Mouse (Mus musculus) layer of hippocampus, adult 2 months (tissue): ENCODE data around the gene March11. TPM values are rescaled to one million over a fixed set of nuclear protein-coding genes. Genes with fewer than 3 reads are reported as not detected.

Experiments used
- DNase-seq, 2 experiments: peaks; one replicate each; pipeline ENCODE4 v3.0.0; 2022; ENCODE audit warnings: low spot score in 2 of 2
- H3K27ac ChIP-seq: fragments of 200-600 bp; 2 replicates; pipeline ENCODE4 v1.8.1; 2022
- H3K4me3 ChIP-seq: fragments of 200-600 bp; 2 replicates; pipeline ENCODE4 v1.8.1; 2022; ENCODE audit warnings: mild to moderate bottlenecking
- CTCF ChIP-seq: fragments of 200-600 bp; conservative IDR thresholded peaks from 2 replicates; pipeline ENCODE4 v1.8.1; 2022; ENCODE audit warnings: antibody characterized with exemption, mild to moderate bottlenecking, moderate library complexity
- total RNA-seq, 2 experiments: library from RNA; stranded (reverse); gene quantifications; 2 replicates each; pipeline ENCODE4 v1.2.3; 2021

March11 gene
- total RNA-seq, 2 experiments from 2014 or later: 6.7 to 7.9 TPM

DNA sequence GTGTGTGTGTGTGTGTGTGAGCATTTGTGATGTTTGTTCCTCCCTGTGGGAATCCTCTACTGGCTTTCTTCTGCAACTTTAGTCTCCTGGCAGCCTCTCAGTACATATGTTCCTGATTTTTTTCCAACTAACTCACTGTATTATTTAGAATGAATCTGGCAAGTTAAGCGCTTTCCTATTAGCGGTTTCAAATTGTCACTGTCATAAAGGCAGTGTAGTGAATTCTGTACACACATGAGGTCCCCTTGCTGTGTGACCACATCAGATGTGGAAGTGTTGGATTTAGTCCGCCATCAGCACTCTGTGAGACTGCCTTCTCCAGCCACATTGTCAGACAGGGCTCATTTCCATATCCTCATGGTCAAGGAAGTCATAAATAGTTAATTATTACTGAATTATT is 26.9 kb downstream of the March11 start:
- TF ChIP-seq CTCF: no peak
- Histone ChIP-seq H3K27ac (no peak overlapping the region), H3K4me3 (no peak overlapping the region)
- no peak for DNase-seq

DNA sequence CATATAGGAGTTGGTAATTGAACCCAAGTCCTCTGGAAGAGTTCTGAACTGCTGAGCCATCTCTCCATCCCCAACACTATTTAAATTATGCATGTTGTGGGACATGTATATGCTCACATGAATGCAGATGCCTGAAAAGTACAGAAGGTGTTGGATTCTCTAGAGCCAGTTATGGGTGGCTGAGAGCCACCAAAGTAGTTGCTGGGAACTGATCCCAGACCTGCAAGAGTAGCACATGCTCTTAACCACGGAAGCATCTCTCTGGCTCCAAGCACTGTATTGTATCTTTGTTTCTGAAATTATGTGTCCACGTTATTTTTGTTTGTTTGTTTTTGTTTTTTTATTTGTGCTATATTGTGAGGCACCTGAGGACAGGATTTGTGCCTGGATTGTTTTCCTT is 28.9 kb downstream of the March11 start:
- no peak overlapping the region for H3K4me3 ChIP-seq
- no peak for DNase-seq
- TF ChIP-seq CTCF: no peak
- H3K27ac ChIP-seq: no peak overlapping the region

DNA sequence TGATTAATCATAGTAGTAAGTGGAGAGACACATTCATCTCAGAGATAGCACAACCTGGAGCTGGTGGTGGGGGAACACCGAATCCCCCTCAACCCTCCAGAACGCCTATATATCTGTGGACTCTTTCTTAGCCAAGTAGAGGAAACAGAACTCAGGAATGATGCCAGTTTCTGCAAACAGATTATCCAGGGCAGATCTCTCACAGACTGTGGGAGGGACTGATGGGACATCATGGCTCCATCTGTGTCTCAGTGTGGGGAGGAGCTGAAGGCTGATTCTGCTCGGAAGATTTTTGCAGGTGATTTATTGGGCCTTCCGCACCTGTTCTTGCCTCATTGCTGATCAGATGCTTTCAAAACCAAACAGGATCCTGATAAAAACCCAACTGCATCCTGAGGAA is 29.5 kb downstream of the March11 start:
- Histone ChIP-seq H3K27ac (peak overlapping the region; percentile 32; the same call in 1 of the 2 replicates), H3K4me3 (no peak overlapping the region)
- TF ChIP-seq CTCF: no peak
- DNase-seq: peak in 1 of 2 experiments; percentile 57

DNA sequence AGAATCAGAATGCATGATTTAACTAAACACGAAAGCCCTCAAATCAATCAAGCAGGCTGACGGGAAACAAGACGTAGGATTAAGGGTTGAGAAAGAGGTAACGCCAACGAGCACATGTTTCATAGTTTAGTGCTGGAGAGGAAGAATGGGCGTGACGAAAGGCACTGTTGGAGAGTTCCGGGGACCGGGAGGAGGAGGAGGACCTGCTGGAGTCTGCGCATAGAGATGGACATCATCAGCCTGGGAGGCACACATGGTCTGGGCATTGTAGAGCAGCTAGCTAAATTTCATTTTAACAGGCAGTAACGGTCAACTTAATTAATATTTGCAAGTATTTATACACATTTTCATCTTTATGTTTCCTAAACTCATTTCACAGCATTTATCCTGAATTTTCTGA is 31.6 kb downstream of the March11 start:
- H3K27ac ChIP-seq: no peak overlapping the region
- no peak for TF ChIP-seq CTCF
- DNase-seq: no peak
- H3K4me3 ChIP-seq: no peak overlapping the region

DNA sequence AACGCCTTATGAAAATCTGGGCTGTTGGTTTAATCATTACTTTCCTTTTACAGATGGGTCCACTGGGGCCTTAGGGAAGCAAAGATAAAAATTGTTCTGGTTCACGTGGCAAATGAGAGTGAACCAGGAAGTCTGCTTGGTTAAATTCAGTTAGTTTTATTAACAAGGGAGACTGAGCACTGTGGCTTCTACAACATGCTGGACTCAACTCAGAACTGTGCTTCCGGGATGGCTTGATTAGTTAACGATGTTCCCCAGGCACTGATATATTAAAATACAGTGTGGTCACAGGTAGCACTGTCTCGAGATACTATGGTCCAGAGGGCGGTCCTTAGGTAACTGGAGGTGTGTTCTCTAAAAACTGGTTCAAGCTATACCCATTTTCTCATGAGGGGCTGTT is 32.1 kb downstream of the March11 start:
- Histone ChIP-seq H3K4me3 (no peak overlapping the region), H3K27ac (no peak overlapping the region)
- no peak for TF ChIP-seq CTCF
- no peak for DNase-seq

DNA sequence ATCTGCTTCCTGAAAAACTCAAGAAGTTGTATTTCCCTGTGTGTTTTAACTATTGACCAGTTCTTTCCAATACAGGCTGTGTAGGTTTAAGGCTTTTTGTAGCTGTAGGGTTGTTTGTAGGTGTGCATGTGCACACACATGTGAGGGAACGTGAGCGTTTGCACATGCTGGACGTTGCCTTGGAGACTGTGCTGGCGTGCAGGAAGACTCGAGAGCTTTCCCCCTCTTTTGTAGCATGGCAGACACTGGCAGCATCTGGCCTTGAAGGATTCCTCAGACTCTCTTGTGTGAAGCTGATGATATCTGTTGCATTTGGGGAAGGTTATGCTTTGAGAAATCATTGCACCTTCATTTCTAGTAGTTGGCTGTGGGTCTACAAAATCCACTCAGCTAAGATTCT is 35.5 kb downstream of the March11 start:
- TF ChIP-seq CTCF: no peak
- DNase-seq: no peak
- H3K4me3 ChIP-seq: no peak overlapping the region
- no peak overlapping the region for H3K27ac ChIP-seq

DNA sequence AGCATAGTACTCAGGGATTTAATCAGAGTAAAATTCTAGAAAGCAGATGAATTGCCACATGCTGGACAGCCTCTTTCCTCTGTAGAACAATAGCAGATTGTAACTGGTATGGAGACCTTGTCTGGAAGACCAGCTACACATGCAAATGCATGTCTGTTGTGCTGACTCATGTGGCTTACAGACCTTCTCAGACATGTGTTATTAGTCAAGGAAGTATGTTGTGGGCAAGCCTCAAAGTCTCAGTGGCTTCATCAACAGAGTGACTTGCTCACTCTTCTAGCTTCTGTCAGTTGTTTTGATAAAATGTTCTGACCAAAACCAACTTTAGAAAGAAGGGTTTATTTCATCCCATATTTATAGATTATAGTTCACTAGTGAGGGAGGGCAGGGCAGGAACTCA is 44.8 kb downstream of the March11 start:
- DNase-seq: no peak
- TF ChIP-seq CTCF: no peak
- Histone ChIP-seq H3K27ac (no peak overlapping the region), H3K4me3 (no peak overlapping the region)

DNA sequence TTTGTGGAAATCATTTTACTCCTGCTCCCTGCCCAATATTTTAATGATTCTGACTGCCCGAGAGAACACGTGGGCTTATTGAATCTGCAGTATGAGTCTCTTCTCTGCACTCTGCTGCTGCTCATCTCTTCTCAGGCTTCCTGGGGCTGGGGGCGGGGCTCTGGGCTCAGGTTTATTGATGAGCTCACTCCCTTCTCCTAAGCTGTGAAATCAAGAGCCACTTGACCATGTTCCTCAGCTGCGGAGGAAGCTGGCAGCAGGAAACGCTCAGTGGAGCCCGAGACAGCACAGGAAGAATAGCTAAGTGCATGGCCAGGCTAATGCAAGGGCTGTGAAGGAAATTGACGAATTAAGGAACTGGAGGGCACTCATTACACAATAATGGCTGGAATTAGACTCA is 56.5 kb downstream of the March11 start:
- H3K27ac ChIP-seq: no peak overlapping the region
- DNase-seq: no peak
- H3K4me3 ChIP-seq: no peak overlapping the region
- no peak for TF ChIP-seq CTCF

DNA sequence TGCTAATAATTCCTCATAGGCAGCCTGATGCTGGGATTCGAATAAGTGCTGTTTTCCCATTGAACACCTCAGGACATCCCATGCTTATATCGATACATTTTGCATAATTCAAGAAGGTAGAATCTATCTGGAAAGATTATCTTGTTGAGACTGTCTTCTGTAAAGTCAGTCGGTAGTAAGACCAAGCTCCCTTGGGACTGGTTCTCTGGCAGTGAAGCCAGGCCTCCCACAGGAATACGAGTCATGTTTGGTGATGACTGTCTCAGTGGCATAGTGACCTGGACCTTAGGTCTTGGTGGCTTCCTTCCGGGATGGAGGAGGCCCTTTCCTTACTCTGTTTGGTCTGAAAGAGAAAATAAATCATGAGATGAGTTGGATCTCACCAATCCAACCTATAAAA is 57.7 kb downstream of the March11 start:
- Histone ChIP-seq H3K4me3 (no peak overlapping the region), H3K27ac (no peak overlapping the region)
- TF ChIP-seq CTCF: no peak
- no peak for DNase-seq

DNA sequence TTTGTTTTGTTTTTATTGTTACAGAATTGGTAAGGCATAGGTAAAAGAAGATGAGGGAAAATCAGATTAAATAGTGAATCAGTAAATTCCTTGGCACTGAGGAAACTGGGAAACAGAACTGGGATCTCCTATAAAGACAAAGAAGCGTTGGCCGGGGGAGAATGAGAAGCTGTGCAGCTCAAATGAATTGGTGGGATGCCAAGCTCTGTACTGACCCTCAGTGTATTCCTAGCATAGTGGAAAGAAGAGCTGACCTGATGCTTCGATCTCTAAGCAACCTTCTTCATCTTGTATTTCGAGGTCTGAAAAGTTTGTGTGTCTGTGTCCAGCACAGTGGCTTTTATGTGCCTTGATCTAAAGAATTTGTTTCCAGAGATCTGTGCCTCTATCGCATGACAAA is 64.9 kb downstream of the March11 start:
- no peak for DNase-seq

DNA sequence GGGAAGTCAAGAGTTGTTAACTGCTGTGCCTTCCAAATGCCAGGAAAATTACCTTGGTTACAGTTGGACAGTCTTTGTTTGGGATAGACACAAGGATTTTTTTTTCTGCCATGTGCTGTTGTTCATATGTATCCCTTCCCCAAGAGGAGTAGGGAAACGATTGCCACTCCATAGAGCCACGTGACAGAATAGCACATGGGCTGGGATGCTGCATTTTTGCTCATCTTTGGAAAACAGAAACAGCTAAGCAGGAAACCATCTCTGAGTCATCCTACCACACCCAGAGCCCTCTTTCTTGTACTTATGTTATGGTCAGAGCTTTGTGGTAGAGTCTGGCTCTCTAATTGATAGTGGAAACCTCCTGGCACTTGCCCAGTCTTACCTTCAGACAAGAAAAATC is 65.4 kb downstream of the March11 start:
- Histone ChIP-seq H3K4me3 (no peak overlapping the region), H3K27ac (no peak overlapping the region)
- no peak for DNase-seq
- no peak for TF ChIP-seq CTCF

More for the DNA sequence above, 64.9 kb downstream of the March11 start:
- H3K27ac ChIP-seq: no peak overlapping the region
- no peak overlapping the region for H3K4me3 ChIP-seq
- no peak for TF ChIP-seq CTCF

DNA sequence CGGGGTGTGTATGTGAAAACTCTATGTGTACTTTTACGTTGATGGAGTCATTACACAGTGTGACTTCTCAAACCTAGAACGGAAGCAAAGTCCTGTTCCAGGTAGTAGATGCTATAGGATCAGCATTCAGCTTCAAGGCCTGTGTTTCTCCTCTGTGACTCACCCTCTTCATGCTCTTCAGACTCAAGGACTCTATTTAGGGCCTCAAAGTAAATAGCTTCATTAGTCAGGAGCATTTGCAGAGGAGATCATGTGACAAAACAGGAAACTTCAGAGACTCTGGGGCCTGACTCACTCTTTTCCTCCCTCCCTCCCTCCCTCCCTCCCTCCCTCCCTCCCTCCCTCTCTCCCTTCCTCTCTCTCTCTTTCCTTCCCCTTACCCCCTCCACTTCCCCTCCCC is 66.1 kb downstream of the March11 start:
- TF ChIP-seq CTCF: no peak
- DNase-seq: no peak
- Histone ChIP-seq H3K27ac (no peak overlapping the region), H3K4me3 (no peak overlapping the region)

DNA sequence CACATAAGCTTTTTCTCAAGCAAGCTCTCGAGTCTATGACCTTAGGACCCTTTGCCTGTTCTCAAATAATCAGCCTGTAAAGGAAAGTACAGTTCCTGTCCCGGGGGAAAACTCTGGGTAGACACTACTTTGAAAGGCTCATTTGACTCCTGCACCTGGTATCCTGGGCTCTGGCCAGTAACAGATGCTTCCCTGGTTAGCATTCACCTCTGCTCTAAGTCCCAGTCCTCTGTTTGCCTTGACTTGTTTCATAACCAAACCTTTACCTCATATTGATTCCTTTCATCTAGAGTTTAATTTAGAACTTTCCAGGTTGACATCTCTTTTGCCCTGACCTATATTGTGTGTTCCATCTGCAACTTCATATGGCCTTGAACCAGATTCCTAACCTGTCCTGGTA is 68.5 kb downstream of the March11 start:
- no peak for DNase-seq
- no peak for TF ChIP-seq CTCF
- no peak overlapping the region for H3K4me3 ChIP-seq
- H3K27ac ChIP-seq: no peak overlapping the region

DNA sequence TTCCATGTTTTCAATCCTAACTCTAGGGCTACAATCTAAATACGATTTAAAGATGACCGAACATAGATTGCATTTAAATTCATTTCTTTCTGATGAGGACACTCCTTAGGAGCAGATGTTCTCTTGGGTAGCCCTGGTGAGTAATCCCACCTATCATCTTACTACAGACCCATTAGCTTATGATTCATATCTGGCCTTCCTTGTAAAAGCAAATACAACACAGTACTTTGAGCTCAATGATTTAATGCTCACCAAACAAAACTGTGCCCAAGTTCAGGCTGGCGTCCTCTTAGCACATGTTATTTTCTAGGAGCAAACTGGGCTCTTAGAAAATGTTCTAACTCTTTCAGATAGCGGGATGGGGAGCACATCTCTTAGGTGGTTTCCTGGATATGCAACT is 70.0 kb downstream of the March11 start:
- DNase-seq: no peak
- Histone ChIP-seq H3K4me3 (no peak overlapping the region), H3K27ac (no peak overlapping the region)
- TF ChIP-seq CTCF: no peak

DNA sequence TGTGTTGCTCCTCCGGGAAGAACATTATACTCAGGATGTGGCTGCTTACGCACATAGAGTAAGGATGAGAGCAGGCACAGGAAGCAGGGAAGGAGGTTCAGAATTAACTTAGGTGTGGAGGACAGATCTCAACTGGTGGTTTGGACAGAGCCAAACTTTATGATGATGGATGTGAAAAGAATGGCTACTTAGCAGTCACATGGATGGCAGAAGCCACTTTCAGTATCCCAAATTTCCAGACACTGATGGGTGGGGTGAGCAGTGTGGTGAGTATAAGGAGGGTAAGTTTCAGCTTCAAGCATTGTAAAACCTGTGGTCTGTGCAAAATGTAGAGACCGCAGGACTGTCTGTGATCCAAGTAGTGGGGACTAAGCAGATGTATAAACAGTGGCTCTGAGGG is 71.0 kb downstream of the March11 start:
- TF ChIP-seq CTCF: no peak
- no peak overlapping the region for H3K27ac ChIP-seq
- H3K4me3 ChIP-seq: no peak overlapping the region
- no peak for DNase-seq
